Mouse (Mus musculus) hindbrain, embryonic 14.5 days (tissue): ENCODE data around the gene Ubl5. TPM values are rescaled to one million over a fixed set of nuclear protein-coding genes. Genes with fewer than 3 reads are reported as not detected.
A peak's percentile ranks its signal among the peaks of the same experiment; 100 is the strongest.
"Not testable (repeated sequence)": the region's sequence is repeated elsewhere in the genome, so short reads cannot be mapped to it uniquely, and the experiment has no call there.

ENCODE experiments used
- ATAC-seq: fragments of 200-750 bp; cut with Nextera tagmentation; 2 replicates; pipeline ENCODE4 v1.8.0; 2017; ENCODE audit warnings: moderate number of reproducible peaks, mild to moderate bottlenecking, moderate TSS enrichment, moderate library complexity; ENCODE audit not compliant: low FRiP score
- DNase-seq: peaks from one replicate; pipeline ENCODE4 v3.0.0-alpha.2; 2015; ENCODE audit warnings: low spot score
- H3K27ac ChIP-seq: fragments of 300-500 bp; sonication (generic); 2 replicates; pipeline ENCODE4 v1.5.1; 2014; ENCODE audit warnings: mild to moderate bottlenecking, moderate library complexity
- H3K27me3 ChIP-seq: fragments of 300-500 bp; sonication (generic); 2 replicates; pipeline ENCODE4 v1.6.1; 2014; ENCODE audit warnings: mild to moderate bottlenecking, low read length, mixed read lengths; ENCODE audit not compliant: control insufficient read depth, insufficient read depth
- H3K36me3 ChIP-seq: fragments of 300-500 bp; sonication (generic); replicated peaks from 2 replicates; pipeline ENCODE4 v1.6.1; 2014; ENCODE audit not compliant: control insufficient read depth, insufficient read depth
- H3K4me1 ChIP-seq: fragments of 300-500 bp; sonication (generic); replicated peaks from 2 replicates; pipeline ENCODE4 v1.6.1; 2014; ENCODE audit warnings: antibody characterized with exemption, low read length, mixed read lengths; ENCODE audit not compliant: control insufficient read depth, insufficient read depth
- H3K4me2 ChIP-seq: fragments of 300-500 bp; sonication (generic); replicated peaks from 2 replicates; pipeline ENCODE4 v1.6.1; 2014; ENCODE audit warnings: mild to moderate bottlenecking, moderate library complexity
- H3K4me3 ChIP-seq: fragments of 300-500 bp; sonication (generic); replicated peaks from 2 replicates; pipeline ENCODE4 v1.5.1; 2014; ENCODE audit warnings: mild to moderate bottlenecking, low read length
- H3K9ac ChIP-seq: fragments of 300-500 bp; sonication (generic); 2 replicates; pipeline ENCODE4 v1.6.1; 2014
- H3K9me3 ChIP-seq: fragments of 300-500 bp; sonication (generic); 2 replicates; pipeline ENCODE4 v1.6.1; 2016; ENCODE audit warnings: low read length; ENCODE audit not compliant: control insufficient read depth
- WGBS: fragments of 180-500 bp; shearing (Covaris S2); extraction: QIAGEN DNeasy Blood & Tissue Kit; methylation state at CpG from one replicate; pipeline ENCODE4 v1.1.7; 2014; 5-methylcytosine and 5-hydroxymethylcytosine counted together
- polyA plus RNA-seq: library from polyadenylated mRNA; unstranded; fragments of >200 nt; fragmentation: Nextera tagmentation; extraction: Ambion mirVana; gene quantifications from 2 replicates; pipeline ENCODE4 v1.2.1, GENCODE M21; 2014

The Ubl5 gene
- polyA plus RNA-seq, 1 experiment from 2014 or later: 480 TPM

- not testable (repeated sequence) for ATAC-seq, DNase-seq, H3K9me3 ChIP-seq
Observed at GRCm38 (mm10) chr9:20635676-20636075, 7.0 kb upstream of the Ubl5 start.

GRCm38 (mm10) chr9:20636256-20636655 lies 6.4 kb upstream of the Ubl5 start:
- Histone ChIP-seq H3K4me1 (peaks cover 6% of the 10 kb centered on the region), H3K27ac (no peak overlapping the region), H3K4me3 (no peak overlapping the region), H3K27me3 (no peaks in the 10 kb centered on the region), H3K9ac (no peak overlapping the region), H3K36me3 (peaks cover 26% of the 10 kb centered on the region), H3K4me2 (no peak overlapping the region), H3K9me3 (no peaks in the 10 kb centered on the region)
- 77% methylated on average over 3 of the region's 3 CpGs for WGBS
- DNase-seq: no peak
- peak; percentile 35; the same call in 1 of the 2 replicates for ATAC-seq

More at GRCm38 (mm10) chr9:20635676-20636075, 7.0 kb upstream of the Ubl5 start:
- not testable (repeated sequence) for H3K4me2 ChIP-seq, H3K9ac ChIP-seq, H3K4me1 ChIP-seq, H3K27ac ChIP-seq, H3K4me3 ChIP-seq, H3K27me3 ChIP-seq
- peaks cover 26% of the 10 kb centered on the region for H3K36me3 ChIP-seq
- WGBS: 86% methylated on average over 8 of the region's 8 CpGs

- Histone ChIP-seq H3K36me3 (peaks cover 26% of the 10 kb centered on the region), H3K27me3 (no peaks in the 10 kb centered on the region), H3K27ac (no peak overlapping the region), H3K4me1 (peaks cover 12% of the 10 kb centered on the region), H3K9ac (no peak overlapping the region), H3K4me2 (no peak overlapping the region), H3K9me3 (no peaks in the 10 kb centered on the region), H3K4me3 (no peak overlapping the region)
- WGBS: 85% methylated on average over 2 of the region's 2 CpGs
- DNase-seq (no peak), ATAC-seq (no peak)
Observed at GRCm38 (mm10) chr9:20636790-20637189, 5.9 kb upstream of the Ubl5 start.

- Histone ChIP-seq H3K27me3 (no peaks in the 10 kb centered on the region), H3K9me3 (no peaks in the 10 kb centered on the region), H3K27ac (no peak overlapping the region), H3K9ac (no peak overlapping the region), H3K4me3 (no peak overlapping the region), H3K4me1 (peaks cover 13% of the 10 kb centered on the region), H3K36me3 (peaks cover 26% of the 10 kb centered on the region), H3K4me2 (no peak overlapping the region)
- DNase-seq (no peak), ATAC-seq (no peak)
- 95% methylated on average over 19 of the region's 19 CpGs for WGBS
Observed at GRCm38 (mm10) chr9:20638552-20638951, 4.1 kb upstream of the Ubl5 start.

GRCm38 (mm10) chr9:20639486-20639885 lies 3.2 kb upstream of the Ubl5 start:
- no peak overlapping the region for H3K4me2 ChIP-seq
- DNase-seq: no peak
- no peak overlapping the region for H3K9ac ChIP-seq
- 91% methylated on average over 4 of the region's 4 CpGs for WGBS
- peaks cover 26% of the 10 kb centered on the region for H3K36me3 ChIP-seq
- H3K27me3 ChIP-seq: no peaks in the 10 kb centered on the region
- no peaks in the 10 kb centered on the region for H3K9me3 ChIP-seq
- H3K4me3 ChIP-seq: no peak overlapping the region
- peaks cover 13% of the 10 kb centered on the region for H3K4me1 ChIP-seq
- no peak for ATAC-seq
- no peak overlapping the region for H3K27ac ChIP-seq

- Histone ChIP-seq H3K27ac (no peak overlapping the region), H3K4me3 (peak overlapping the region; percentile 79), H3K9me3 (no peaks in the 10 kb centered on the region), H3K9ac (peak overlapping the region; percentile 84), H3K4me2 (peak overlapping the region; percentile 98), H3K36me3 (peaks cover 33% of the 10 kb centered on the region), H3K27me3 (no peaks in the 10 kb centered on the region), H3K4me1 (peaks cover 23% of the 10 kb centered on the region)
- DNase-seq: no peak
- 36% methylated on average over 6 of the region's 6 CpGs for WGBS
- ATAC-seq: no peak
Observed at GRCm38 (mm10) chr9:20641501-20641900, 1.2 kb upstream of the Ubl5 start.

GRCm38 (mm10) chr9:20642896-20643466 lies 303 bp downstream of the Ubl5 start:
- Histone ChIP-seq H3K4me3 (peak overlapping the region; percentile 79), H3K9ac (peak overlapping the region; percentile 84), H3K27ac (peak overlapping the region; percentile 89), H3K27me3 (no peaks in the 10 kb centered on the region), H3K9me3 (no peaks in the 10 kb centered on the region), H3K36me3 (peaks cover 38% of the 10 kb centered on the region), H3K4me1 (peaks cover 23% of the 10 kb centered on the region), H3K4me2 (peak overlapping the region; percentile 98)
- under 1% methylated on average over 30 of the region's 30 CpGs for WGBS
- peak; percentile 84 for DNase-seq
- ATAC-seq: peak; percentile 79

- no peak for DNase-seq
- Histone ChIP-seq H3K27me3 (no peaks in the 10 kb centered on the region), H3K4me3 (peak overlapping the region; percentile 79), H3K9ac (peak overlapping the region; percentile 84), H3K4me2 (peak overlapping the region; percentile 98), H3K36me3 (peaks cover 38% of the 10 kb centered on the region), H3K4me1 (peaks cover 23% of the 10 kb centered on the region), H3K9me3 (no peaks in the 10 kb centered on the region), H3K27ac (peak overlapping the region; percentile 89)
- 12% methylated on average over 13 of the region's 13 CpGs for WGBS
- ATAC-seq: no peak
Observed at GRCm38 (mm10) chr9:20643781-20644180, 1.1 kb downstream of the Ubl5 start.

GRCm38 (mm10) chr9:20644360-20645081 lies 1.8 kb downstream of the Ubl5 start, which contains the start of gene Fbxl12:
Gene Fbxl12, minus strand, starts transcription at chr9:20644767.
- under 1% methylated on average over 43 of the region's 43 CpGs for WGBS
- Histone ChIP-seq H3K36me3 (peaks cover 37% of the 10 kb centered on the region), H3K9me3 (no peaks in the 10 kb centered on the region), H3K4me1 (peaks cover 23% of the 10 kb centered on the region), H3K4me2 (peak within 1 kb of the TSS; percentile 98), H3K27me3 (no peaks in the 10 kb centered on the region), H3K9ac (peak within 1 kb of the TSS; percentile 84), H3K4me3 (peak within 1 kb of the TSS; percentile 79), H3K27ac (peak within 1 kb of the TSS; percentile 89)
- DNase-seq: peak; percentile 88
- no peak for ATAC-seq
